In genomic region chr6:91020810-91021209, GRCm38 (mm10) we compare ENCODE assay signal across 17 mouse cellular contexts. TPM values are rescaled to one million over a fixed set of nuclear protein-coding genes. Genes with fewer than 3 reads are reported as not detected.
DNase-seq lines count a peak whose midpoint lies in the region; ATAC-seq and TF ChIP-seq lines count a peak whose summit lies in the region.
"Had no signal": no experiment of that assay in that cellular context is flagged by ENCODE, and none has a peak within 500 bp of the region (broad histone marks: within the 10 kb centered on the region; RNA-seq: fewer than 3 reads in every experiment).

No protein-coding gene starts in this region.

- DNase-seq in heart, postnatal 0 days (ENCODE audit: low spot score) = no peak
- DNase-seq in heart, postnatal 36 days = no peak
- peak; percentile 61 for DNase-seq in forelimb bud, embryonic 11.5 days (ENCODE audit: low read depth, low spot score)
- DNase-seq in B cell, adult 2 months = no peak
- no peak for DNase-seq in adrenal gland, adult 2 months
- DNase-seq: heart, adult 11 months; heart, postnatal 4 days; layer of hippocampus, adult 9-11 months; right cerebral cortex, postnatal 4 days had no signal

- H3K4me1 ChIP-seq in heart, postnatal 0 days (ENCODE audit: control insufficient read depth, insufficient read depth) = 0 out of 2 replicates have a peak, but pooled peaks cover 9% of the 10 kb centered on the region
- peaks cover 35% of the 10 kb centered on the region for H3K4me1 ChIP-seq in kidney, embryonic 15.5 days
- peaks cover 21% of the 10 kb centered on the region for H3K4me1 ChIP-seq in limb, embryonic 15.5 days
- H3K4me1 ChIP-seq: forebrain, embryonic 13.5 days; liver, embryonic 15.5 days had no signal

- H3K9ac ChIP-seq in heart, postnatal 0 days (replicated peaks; ENCODE audit: low read depth, low read length) = no peak overlapping the region
- H3K9ac ChIP-seq in kidney, embryonic 15.5 days = no peak overlapping the region
- H3K9ac ChIP-seq in limb, embryonic 15.5 days = no peak overlapping the region
- H3K9ac ChIP-seq: forebrain, embryonic 13.5 days; liver, embryonic 15.5 days had no signal

- intact Hi-C loops in heart, postnatal 36 days (cut with DNase I) = no loop called here

- ATAC-seq in heart, postnatal 0 days (ENCODE audit: insufficient read depth, low read depth) = no peak
- ATAC-seq in kidney, embryonic 15.5 days (replicated peaks; ENCODE audit: low FRiP score) = peak; percentile 52; the same call in 1 of the 2 replicates
- ATAC-seq in limb, embryonic 15.5 days (ENCODE audit: insufficient number of reproducible peaks, low FRiP score, low TSS enrichment, low read depth) = no peak
- no peak for ATAC-seq in frontal cortex, adult (ENCODE audit: low TSS enrichment)
- ATAC-seq: forebrain, embryonic 13.5 days had no signal

- no peak for TF ChIP-seq EP300 in heart, postnatal 0 days (IDR thresholded peaks at IDR 0.05; ENCODE audit: low read depth)

- H3K4me3 ChIP-seq in heart, postnatal 0 days (ENCODE audit: low read depth, low read length) = no peak overlapping the region
- no peak overlapping the region for H3K4me3 ChIP-seq in kidney, embryonic 15.5 days (replicated peaks)
- no peak overlapping the region for H3K4me3 ChIP-seq in limb, embryonic 15.5 days
- H3K4me3 ChIP-seq: forebrain, embryonic 13.5 days; liver, embryonic 15.5 days had no signal

- H3K27ac ChIP-seq in heart, postnatal 0 days (ENCODE audit: low read depth) = peak overlapping the region; percentile 20; the same call in 1 of the 2 replicates
- peak overlapping the region; percentile 81 for H3K27ac ChIP-seq in kidney, embryonic 15.5 days
- 0 out of 2 replicates have a peak overlapping the region, but pooled peaks have one; percentile 8 for H3K27ac ChIP-seq in limb, embryonic 15.5 days
- H3K27ac ChIP-seq: forebrain, embryonic 13.5 days; liver, embryonic 15.5 days; macrophage; stomach, postnatal 0 days had no signal

- H3K9me3 ChIP-seq in heart, postnatal 0 days (replicated peaks; ENCODE audit: control insufficient read depth, low read length) = no peaks in the 10 kb centered on the region
- no peaks in the 10 kb centered on the region for H3K9me3 ChIP-seq in kidney, embryonic 15.5 days (replicated peaks)
- no peaks in the 10 kb centered on the region for H3K9me3 ChIP-seq in limb, embryonic 15.5 days
- H3K9me3 ChIP-seq: forebrain, embryonic 13.5 days; G1E; liver, embryonic 15.5 days had no signal

- H3K36me3 ChIP-seq in heart, postnatal 0 days (replicated peaks; ENCODE audit: control insufficient read depth, insufficient read depth, low read length) = no peaks in the 10 kb centered on the region
- H3K36me3 ChIP-seq in kidney, embryonic 15.5 days = no peaks in the 10 kb centered on the region
- no peaks in the 10 kb centered on the region for H3K36me3 ChIP-seq in limb, embryonic 15.5 days

- TF ChIP-seq CTCF in heart, postnatal 0 days (IDR thresholded peaks at IDR 0.05; ENCODE audit: low read depth) = no peak

- 58% methylated on average over 7 of the region's 7 CpGs for WGBS in heart, postnatal 0 days
- WGBS in kidney, embryonic 15.5 days = 58% methylated on average over 7 of the region's 7 CpGs
- WGBS in limb, embryonic 15.5 days = 29% methylated on average over 7 of the region's 7 CpGs

- no peaks in the 10 kb centered on the region for H3K27me3 ChIP-seq in heart, postnatal 0 days (ENCODE audit: control insufficient read depth, insufficient read depth, low read length)
- H3K27me3 ChIP-seq in kidney, embryonic 15.5 days = no peaks in the 10 kb centered on the region
- H3K27me3 ChIP-seq in limb, embryonic 15.5 days = no peaks in the 10 kb centered on the region
- H3K27me3 ChIP-seq: forebrain, embryonic 13.5 days; liver, embryonic 15.5 days had no signal

- H3K4me2 ChIP-seq in heart, postnatal 0 days (ENCODE audit: low read depth, low read length) = no peak overlapping the region
- no peak overlapping the region for H3K4me2 ChIP-seq in kidney, embryonic 15.5 days
- no peak overlapping the region for H3K4me2 ChIP-seq in limb, embryonic 15.5 days
- H3K4me2 ChIP-seq: forebrain, embryonic 13.5 days; liver, embryonic 15.5 days had no signal

RNA-seq across cellular contexts. Expression of gene Iqsec1, which starts 32.3 kb away (rescaled TPM):
- 93.7 and 183 TPM in 2 replicates for total RNA-seq in heart, postnatal 0 days (2014; rRNA removed; ENCODE audit: low replicate concordance)
- polyA plus RNA-seq in heart, postnatal 0 days (2015; fragmentation: Nextera tagmentation; extraction: Ambion mirVana) = 12.0 and 13.5 TPM in 2 replicates
- 100 to 1,000 TPM; 135 to 142 TPM for total RNA-seq in heart, postnatal 36 days (2021)
- polyA plus RNA-seq in kidney, embryonic 15.5 days (2015; fragmentation: Nextera tagmentation; extraction: Ambion mirVana) = 9.5 and 10.8 TPM in 2 replicates
- 11.4 and 11.6 TPM in 2 replicates for polyA plus RNA-seq in limb, embryonic 15.5 days (2015; fragmentation: Nextera tagmentation; extraction: Ambion mirVana)
- total RNA-seq in adrenal gland, adult 2 months (2021) = 100 to 1,000 TPM; 101 to 123 TPM
- 168 and 171 TPM in 2 replicates for polyA plus RNA-seq in adrenal gland, adult 2 months (2012; rRNA removed)

Comparison
In these comparisons a context has a peak if more than half of its experiments do, and no peak if none do; other contexts are left out.
1. H3K27ac ChIP-seq: peak in every context shown above with its lines; median percentile 81 in kidney, embryonic 15.5 days; 20 in heart, postnatal 0 days; 8 in limb, embryonic 15.5 days.
2. RNA of gene Iqsec1, which starts 32.3 kb away (polyA plus RNA-seq): 168 to 171 TPM in adrenal gland, adult 2 months; 12.0 to 13.5 TPM in heart, postnatal 0 days, 11.4 to 11.6 TPM in limb, embryonic 15.5 days and 9.5 to 10.8 TPM in kidney, embryonic 15.5 days; every median in the first group is over 10 times any median in the second.